10 mouse cellular contexts compared by ENCODE assay signal in genomic region chr3:79000293-79000692, GRCm38 (mm10).
"Had no signal": no experiment of that assay in that cellular context is flagged by ENCODE, and none has a peak within 500 bp of the region (broad histone marks: within the 10 kb centered on the region; RNA-seq: fewer than 3 reads in every experiment).

No protein-coding gene starts in this region.

- DNase-seq: layer of hippocampus, adult 9-11 months; layer of hippocampus, postnatal 36 days; lung, postnatal 14 days; spleen, adult 18-20 months; thymus, adult 18-20 months; thymus, postnatal 14 days had no signal

- H3K27ac ChIP-seq: limb, embryonic 15.5 days; liver, embryonic 12.5 days; lung, embryonic 15.5 days; midbrain, embryonic 13.5 days had no signal

- H3K36me3 ChIP-seq: limb, embryonic 15.5 days; liver, embryonic 12.5 days; lung, embryonic 15.5 days; midbrain, embryonic 13.5 days had no signal

- H3K4me1 ChIP-seq: liver, embryonic 12.5 days; lung, embryonic 15.5 days; midbrain, embryonic 13.5 days had no signal

- H3K9me3 ChIP-seq: limb, embryonic 15.5 days; liver, embryonic 12.5 days; lung, embryonic 15.5 days; midbrain, embryonic 13.5 days had no signal

- H3K9ac ChIP-seq: limb, embryonic 15.5 days; liver, embryonic 12.5 days; lung, embryonic 15.5 days; midbrain, embryonic 13.5 days had no signal

- H3K4me3 ChIP-seq: limb, embryonic 15.5 days; liver, embryonic 12.5 days; lung, embryonic 15.5 days; midbrain, embryonic 13.5 days had no signal

- H3K4me2 ChIP-seq: limb, embryonic 15.5 days; liver, embryonic 12.5 days; lung, embryonic 15.5 days; midbrain, embryonic 13.5 days had no signal

- ATAC-seq: liver, embryonic 12.5 days; midbrain, embryonic 13.5 days had no signal

- H3K27me3 ChIP-seq: limb, embryonic 15.5 days; liver, embryonic 12.5 days; lung, embryonic 15.5 days; midbrain, embryonic 13.5 days had no signal
